Mouse (Mus musculus): ENCODE results near the gene Ripply3.

Ripply3 gene

DNA sequence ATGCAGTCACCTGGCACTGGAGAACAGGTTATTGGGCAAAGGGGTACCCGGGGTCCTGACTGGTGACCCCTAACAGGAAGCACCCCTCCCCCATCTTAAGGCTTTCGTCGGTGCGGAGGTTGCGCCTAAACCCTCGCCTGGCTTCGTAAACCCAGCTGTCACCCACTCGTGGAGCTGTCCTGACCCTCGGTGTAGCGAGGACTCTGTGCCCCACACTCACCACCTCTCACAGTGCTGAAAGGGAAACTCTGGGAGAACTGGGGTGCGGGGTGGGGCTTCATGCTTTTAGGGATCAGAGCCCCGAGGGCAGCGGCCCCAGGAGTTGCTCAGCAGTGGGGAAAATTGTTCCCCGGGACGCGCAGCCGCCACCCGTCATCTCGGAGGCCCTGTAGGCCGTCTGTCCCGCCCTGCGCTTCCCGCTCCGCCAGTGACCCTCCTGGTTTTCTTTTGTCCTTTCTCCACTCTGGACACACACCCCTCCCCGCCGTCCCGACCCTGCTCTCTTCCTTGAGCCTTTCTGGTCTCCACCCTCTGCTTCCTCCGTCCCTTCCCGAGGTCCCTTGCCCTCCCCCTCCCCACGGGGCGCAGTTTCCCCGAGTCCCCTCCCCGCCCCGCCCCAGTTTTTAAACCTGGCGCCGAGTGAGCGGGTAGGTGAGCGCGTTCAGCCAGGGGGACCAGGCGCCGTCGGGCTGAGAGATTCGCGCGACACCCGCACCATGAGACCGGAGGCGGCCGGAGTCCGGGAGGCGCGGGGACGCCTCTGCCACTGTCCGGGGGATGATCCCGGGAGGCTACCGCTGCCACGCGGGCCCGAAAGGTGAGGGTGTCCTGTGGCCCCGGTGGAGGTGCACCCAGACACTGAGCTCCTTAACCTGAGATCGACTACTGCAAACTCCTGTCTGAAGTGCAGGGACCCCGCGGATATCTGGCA, at the start of gene Ripply3:
Gene Ripply3 (plus strand): TSS at position 640 of the 931 bp plus-strand sequence.
- DNase-seq (ENCODE audit: low read depth, low spot score) = peak; percentile 68

DNA sequence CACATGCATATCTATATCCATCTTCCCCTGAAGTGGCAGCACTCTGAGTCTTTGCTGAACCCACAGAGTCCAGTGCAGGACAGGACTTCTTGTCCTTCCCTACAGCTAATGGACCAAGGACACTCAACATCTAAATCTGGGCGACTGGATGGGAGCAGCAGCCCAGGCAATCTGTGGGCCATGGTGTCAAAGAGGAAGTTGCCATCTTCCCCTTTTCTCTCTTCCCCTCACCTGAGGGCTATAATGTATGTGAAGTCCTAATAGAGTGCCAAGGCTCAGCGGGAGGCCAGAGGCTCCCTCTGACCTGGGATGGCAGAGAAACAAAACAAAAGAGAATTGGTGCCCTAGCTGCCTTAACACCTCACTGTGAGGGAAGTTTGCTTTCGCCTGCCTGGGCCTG, 44.2 kb upstream of the Ripply3 start:
- no peak for DNase-seq (ENCODE audit: low read depth, low spot score)

DNA sequence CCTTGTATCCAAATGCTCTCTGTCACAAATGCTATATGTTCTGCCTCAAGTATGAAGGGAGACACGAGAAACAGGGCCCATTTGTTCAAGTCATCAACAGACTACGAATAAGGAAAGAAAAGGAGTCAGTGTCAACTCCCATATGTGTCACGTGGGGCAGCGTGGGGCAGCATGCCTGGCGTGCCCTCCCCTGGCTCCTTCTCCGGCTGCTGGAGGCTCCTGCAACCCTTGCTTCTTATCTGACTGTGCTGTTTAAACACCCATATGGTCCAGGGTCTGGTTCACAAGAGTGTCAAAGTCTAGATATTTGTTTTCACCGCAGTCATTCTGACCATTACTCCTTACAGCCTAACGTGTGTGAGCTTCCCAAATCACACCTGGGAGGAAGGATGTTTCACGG, 40.4 kb upstream of the Ripply3 start:
- DNase-seq (ENCODE audit: low read depth, low spot score) = no peak

DNA sequence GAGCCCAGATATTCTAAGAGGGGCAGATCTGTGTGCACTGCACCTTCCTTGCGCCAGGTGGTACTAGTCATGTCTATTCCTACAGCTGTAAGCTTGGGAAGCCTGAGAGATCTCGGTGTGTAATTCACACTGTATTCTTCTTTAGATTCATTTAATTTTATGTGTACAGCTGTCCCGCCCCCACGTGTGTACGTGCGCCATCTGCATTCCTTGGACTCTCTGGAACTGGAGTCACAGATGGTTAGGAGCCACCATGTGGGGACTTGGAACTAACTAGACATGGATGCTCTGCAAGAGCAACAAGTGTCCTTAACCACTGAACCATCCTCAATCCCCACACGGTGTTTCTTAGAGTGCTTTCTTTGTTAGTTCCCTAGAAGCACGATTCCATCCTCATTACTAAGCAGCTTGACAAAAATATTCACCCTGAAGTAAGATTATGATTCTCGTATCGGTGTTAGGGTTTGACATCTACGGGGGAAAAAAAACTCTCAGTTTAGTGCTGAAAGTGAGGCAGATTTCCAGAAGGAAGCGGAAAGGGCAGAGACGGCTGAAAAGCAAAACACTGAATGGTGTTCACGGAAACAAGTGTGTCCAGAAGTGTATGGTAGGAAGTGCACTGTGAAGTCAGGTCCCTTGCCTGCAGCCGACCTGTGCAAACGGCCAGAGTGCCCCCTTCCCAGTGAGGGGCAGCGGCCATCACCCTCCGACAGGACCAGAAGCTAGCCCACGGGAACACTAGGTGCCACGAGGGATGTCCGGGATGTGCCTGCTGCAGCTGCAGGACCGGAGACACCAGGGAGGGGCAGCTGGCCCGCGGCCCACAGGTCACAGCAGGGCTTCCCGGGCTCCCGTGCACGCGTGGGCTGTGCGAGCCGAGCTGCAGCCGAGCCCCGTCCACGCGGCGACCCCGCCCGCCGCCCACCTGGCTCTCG, 38.8 kb upstream of the Ripply3 start:
- DNase-seq (ENCODE audit: low read depth, low spot score) = peak; percentile 50

DNA sequence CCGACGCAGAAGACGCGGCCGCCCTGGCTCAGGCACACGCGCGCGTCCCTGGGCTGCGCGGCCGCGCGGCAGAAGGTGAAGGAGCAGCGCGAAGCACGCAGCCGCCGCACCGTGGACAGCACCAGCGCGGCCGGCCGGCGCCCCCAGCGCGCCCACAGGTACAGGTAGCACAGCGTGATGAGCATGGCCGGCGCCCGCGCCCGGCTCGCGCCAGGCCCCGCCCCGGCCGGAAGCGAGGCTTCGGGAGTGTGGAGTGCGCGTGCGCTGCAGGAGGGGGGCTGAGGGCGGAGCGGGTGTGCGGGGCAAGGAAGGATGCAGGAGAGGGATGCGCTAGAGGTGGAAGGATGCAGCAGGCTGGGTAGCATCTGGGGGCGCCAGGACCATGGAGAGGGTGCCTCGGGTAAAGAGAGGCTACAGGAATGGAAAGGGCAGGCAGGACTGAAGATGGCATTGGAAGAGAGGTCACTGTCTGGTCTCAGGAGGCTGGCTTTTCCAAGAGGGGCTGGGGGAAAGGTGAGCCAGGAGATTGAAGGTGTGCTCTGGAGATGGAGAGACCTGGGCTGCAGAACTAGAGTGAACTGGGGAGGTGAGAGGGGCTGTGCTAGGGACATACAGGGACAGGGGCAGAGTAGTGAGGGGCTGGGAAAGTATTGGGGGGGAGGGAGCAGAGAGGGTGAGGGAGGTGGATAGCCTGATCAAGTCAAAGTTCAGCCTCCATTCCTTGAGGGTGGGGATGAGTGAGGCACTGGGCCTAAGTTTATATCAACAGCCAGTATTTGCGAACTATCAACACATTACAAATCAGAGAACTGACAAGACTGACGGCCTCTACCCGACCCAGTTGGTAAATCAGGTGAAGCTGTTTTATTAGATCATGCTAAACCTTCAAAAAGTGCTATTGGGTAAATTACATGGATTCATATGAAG, 37.9 kb upstream of the Ripply3 start:
- peak; percentile 93 for DNase-seq (ENCODE audit: low read depth, low spot score)

DNA sequence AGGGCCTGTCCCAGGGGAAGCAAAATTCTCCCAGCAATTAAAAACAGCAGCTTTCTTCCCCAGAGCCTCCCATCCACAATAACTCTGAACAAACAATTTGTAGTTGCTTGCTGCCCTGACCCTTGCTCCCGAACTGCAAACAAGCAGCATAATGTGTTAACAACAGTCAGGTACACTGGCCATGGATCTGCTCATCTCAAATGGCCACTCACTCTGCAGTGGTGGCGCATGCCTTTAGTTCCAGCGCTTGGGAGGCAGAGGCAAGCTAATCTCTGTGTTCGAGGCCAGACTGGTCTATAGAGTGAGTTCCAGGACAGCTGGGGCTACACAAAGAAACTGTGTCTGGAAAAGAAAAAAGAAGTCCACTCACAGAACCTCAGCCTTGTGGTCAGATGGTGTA, 37.1 kb upstream of the Ripply3 start:
- DNase-seq (ENCODE audit: low read depth, low spot score) = no peak

DNA sequence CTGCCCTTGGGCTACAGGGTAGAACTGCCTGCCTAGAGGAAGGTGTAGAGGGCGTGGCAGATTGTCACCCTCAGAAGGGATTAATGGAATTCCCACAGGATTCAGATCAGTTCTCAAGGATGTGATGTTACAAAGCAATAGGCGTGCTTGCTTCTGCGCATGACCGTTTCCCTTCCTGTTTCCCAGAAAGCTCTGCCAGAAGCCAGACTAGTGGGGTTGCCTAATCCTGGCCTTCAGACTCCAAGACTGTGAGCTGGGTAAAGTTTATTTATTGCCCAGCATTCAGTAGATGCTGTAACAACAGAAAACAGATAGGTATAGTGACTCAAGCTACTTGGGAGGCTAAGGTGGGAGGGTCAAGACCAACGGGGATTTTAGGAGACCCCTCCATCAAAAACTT, 30.1 kb upstream of the Ripply3 start:
- DNase-seq (ENCODE audit: low read depth, low spot score) = no peak

DNA sequence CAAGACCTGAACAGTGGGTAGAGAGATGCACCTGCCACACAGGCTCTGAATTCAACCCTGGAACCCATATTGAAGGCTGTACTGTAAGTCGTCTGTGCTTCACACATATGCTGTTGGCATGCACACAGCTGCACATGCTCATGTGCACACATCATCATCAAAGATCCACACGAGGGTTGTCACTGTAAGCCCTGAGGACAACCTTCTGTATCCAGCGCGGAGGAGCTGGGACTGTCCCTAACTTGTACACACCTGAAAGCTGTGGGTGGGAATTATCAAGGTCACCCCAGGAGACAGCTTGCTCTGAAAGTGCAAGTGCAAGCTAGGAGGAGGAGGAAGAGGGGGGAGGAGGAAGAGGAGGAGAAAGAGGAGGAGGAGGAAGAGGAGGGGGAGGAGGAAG, 29.0 kb upstream of the Ripply3 start:
- DNase-seq (ENCODE audit: low read depth, low spot score) = peak; percentile 31

DNA sequence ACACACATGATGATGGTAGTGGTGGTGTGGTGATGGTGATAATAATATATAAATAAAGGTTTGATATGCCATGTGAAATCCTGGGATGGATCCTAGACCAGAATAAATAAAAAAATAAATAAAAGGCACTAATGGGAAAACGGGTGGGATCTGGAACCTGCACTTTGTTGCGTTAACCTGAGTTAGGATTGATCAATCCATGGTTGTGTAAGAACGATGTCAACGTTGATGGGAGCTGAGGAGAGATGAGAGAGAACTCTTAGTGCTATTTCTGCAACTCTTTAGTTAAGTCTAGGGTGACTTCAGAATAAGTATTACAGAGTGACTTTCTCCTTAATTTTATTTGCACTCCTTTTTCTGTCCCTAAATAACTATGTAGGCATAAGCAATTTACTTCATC, 27.0 kb upstream of the Ripply3 start:
- DNase-seq (ENCODE audit: low read depth, low spot score) = no peak

DNA sequence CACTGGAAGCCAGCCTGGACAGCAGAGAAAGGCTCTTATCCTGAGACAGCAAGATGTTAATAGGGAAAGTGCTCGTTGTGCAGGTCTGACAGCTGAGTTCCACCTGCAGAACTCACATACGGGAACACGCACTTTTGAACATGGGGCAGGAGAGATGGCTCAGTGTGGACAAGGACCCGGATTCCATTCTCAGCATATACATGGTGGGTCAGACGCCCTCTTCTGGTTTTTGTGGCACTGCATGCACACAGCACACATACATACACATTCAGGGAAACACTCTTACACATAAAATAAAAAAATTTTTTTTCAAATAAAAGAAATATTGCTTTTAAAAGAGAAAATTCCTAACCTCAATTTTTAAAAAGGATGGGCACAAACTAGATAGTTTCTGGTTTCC, 26.5 kb upstream of the Ripply3 start:
- peak; percentile 30 for DNase-seq (ENCODE audit: low read depth, low spot score)

DNA sequence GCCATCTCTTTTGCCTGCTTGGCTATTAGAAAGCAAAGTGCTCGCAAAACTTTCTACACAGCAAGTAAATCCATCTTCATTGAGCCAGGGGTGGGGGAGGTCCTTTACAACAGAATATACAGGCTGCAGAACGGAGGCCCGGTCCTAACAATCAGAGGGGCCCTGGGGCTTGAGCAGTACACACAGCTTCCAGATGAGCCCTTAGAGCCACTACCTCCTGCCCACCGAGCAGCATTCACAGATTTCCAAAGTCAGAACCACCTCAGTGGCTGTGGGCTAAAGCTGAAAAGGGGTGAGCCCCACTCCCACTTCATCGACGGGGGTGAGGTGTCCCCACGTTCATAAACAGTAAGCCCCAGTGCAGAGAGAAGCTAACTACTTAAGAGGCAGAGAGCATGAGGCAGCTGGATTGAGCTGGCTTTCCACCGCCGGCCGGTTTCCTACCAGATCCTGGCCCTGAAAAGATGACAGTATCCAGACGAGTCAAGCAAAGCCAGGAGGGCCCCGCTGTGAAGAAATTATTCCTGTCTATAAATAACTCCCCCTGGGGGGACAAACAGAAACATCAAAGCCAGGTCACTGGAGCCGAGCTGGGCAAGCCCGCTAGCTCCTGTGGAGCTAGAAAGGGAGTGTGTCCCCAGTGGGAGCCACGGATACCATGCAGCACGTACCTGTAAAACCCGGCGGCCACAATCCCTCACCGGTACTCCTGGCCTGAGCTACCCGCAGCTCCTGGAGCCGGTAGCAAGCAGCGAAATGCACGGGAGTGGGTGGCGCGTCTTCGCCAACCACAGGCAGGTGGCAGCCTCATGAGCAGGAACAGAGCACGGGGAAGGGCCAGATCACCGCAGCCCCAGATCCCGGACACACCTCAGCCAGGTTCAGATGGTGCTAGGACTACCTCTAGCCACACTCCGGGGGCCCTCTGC, 25.7 kb upstream of the Ripply3 start:
- peak; percentile 71 for DNase-seq (ENCODE audit: low read depth, low spot score)

DNA sequence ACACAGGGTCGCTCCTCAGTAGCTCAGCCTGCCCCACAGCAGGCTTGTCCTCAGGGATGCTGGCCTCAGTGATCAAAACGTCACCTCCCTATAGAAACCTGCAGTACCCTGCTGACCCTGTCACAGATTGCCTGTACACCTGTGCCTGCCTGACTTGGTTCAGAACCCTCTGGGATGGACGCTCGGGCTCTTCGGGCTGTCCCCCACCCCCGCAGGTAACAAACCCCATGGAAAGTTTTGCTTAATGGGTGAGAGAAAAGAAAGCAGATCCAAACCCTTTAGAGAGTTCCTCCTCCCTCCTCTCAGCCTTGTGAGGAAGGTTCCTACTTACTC, 25.1 kb upstream of the Ripply3 start:
- no peak for DNase-seq (ENCODE audit: low read depth, low spot score)

DNA sequence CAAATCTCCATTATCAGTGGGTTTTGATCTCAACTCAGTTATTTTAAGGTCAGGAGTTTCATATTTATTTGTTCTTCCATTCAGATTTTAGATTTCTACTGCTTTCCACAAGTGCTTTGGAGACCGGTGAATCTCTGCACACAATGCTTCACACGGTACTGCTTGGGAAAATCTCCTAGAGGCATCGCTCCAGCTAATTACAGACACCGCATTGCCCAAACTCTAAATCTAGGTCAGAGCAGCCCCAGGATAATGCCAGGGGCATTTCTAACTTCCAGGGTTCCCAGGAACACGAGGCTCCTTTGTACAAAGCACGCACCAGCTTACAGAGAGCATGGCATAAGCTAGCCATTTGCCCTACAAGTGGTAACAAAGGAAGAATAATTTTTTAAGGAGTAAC, 20.7 kb upstream of the Ripply3 start:
- DNase-seq (ENCODE audit: low read depth, low spot score) = no peak

DNA sequence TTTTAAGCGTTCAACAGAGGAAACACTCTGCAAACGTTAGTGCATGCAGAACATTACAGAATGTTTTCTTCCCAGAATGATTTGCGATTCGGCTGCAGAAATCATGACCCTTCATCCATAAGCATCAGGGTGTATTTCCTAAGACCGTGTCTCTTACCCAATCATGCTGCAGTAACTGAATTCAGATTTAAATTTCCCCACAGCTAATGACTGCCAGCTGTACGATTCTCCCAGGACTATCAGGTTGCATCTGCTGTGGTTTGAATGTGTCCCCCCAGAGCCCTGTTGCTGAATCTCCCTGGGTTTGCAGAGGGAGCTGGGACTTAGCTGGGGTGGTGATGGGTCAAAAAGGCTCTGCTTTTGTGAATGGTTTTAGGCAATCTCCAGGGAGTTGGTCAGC, 20.3 kb upstream of the Ripply3 start:
- no peak for DNase-seq (ENCODE audit: low read depth, low spot score)

DNA sequence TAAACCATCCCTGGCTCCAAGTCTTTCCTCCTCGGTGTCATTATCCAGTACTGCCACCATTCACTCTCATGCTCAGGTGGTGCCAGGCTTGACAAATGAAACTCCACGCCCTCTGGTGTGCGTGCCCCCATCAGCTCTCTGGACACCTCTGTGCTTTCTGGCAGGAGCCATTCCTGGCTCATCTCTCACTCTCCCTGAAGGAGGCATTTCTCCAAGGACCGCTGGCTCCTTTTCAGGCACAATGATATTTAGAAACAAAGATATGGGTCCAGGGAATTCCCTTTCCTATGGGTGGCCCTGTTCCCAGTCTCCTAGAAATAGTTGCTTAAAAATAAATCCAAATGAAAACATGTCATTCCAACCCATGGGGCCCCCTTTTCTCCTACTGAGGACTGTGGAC, 19.2 kb upstream of the Ripply3 start:
- DNase-seq (ENCODE audit: low read depth, low spot score) = no peak

DNA sequence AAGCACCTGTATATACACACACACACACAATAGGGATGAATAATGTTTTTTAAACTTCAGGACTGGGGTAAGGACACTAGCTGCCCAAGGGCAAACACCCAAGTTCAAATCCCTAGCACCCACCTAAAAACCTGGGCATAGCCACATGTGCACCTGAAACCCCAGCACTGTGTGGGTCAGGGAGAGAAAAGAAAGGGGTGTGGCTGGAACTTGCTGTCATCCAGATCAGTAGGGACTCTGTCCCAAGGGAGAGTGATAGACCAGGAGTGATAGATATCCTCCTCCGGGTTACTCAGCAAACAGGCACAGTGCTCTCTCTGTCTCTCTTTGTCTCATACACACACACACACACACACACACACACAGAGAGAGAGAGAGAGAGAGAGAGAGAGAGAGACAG, 16.8 kb upstream of the Ripply3 start:
- DNase-seq (ENCODE audit: low read depth, low spot score) = no peak

DNA sequence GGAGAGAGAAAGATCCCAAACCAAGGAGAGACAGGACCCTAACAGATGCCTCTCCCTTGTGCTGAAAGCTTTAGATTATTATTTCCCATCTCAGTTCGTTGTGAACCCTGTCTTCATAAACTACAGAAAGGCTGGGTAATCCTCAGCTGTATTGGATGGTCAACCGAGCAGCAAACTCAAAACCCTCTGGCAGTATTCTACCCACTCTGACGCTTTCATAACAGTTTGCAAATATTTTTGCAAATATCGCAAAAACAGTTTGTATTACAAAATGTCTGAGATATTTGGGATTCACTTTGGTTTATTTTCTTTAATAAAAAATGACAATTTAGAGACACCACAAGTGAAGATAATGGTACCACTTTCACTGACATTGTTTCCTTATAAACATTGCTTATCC, 16.3 kb upstream of the Ripply3 start:
- no peak for DNase-seq (ENCODE audit: low read depth, low spot score)

DNA sequence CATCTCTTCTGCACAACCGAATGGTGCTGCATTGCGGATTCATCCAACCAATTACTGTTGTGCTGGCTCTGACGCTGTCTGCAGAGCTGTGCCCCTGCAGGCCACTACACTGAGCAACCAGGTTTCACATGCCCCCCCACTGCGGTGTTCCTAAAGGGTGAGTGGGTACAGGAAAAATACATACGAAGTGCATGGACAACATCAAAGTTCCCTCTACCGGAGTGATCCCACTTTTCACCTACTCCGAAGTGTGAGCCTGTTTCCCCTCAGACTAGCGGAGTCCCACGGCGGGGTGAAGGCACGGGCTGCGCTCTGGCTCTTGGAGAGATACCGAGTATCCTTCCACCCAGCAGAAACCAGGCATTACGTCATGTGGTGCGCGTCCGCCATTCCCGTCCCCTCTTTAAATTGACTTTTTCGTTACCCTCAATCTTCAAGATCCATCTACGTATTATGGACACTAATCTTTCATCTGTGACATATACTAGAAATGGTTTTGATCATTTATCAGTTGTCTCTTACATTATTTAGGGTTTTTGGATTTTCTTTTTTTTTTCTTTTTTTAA, 15.5 kb upstream of the Ripply3 start:
- peak; percentile 90 for DNase-seq (ENCODE audit: low read depth, low spot score)

DNA sequence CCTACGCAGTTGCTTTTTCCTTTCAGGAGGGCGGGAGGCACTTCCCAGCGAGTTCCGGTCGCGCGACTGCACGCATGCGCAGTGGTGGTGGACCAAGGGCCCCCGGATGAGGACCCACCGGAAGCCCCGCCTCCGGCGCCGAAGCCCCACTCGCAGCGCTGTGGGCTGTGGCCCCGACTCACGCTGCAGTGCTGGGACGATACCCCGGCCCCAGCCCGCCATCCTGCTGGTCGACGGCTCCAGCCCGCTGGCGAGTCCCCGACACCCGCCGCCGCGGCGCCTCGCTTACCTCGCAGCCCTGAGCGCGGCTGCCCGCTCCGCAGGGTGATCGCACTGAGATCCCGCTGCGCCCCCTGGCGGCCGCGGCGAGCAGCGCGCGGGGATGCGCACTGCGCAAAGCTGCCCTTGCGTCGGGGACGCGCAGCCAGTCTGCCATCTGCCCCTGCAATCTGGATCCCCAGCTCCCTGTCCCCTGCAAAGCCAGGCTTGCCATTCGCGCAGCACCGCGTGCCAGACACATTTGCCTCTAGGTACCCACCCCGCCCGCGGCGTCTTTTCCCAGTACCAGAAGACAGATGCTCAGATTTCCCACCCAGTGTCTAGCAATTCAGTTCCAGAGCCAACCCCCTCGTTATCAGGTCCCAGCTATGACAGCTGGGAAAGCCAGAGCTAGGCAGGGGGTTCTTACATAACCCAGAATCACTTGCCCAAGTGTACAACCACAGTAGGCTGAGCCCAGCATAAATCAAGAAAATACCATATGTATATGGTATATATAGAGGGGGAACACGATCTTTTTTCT, 14.8 kb upstream of the Ripply3 start, which contains the start of gene Hlcs:
Gene Hlcs (minus strand): TSS at position 343 of the 802 bp plus-strand sequence.
- peak; percentile 97 for DNase-seq (ENCODE audit: low read depth, low spot score)
